Mouse (Mus musculus) embryonic facial prominence, embryonic 11.5 days (tissue): ENCODE results near the gene E2f2. TPM values are rescaled to one million over a fixed set of nuclear protein-coding genes. Genes with fewer than 3 reads are reported as not detected.

Source experiments
- polyA plus RNA-seq: library from polyadenylated mRNA; unstranded; fragments of >200 nt; fragmentation: Nextera tagmentation; extraction: Ambion mirVana; gene quantifications from 2 replicates; pipeline ENCODE4 v1.2.1, GENCODE M21; 2014

The E2f2 gene
- polyA plus RNA-seq, 1 experiment from 2014 or later: 6.1 TPM

Other genes with a start within 250 kb of the E2f2 start
- gene Hmgcl, start 225.9 kb upstream of the E2f2 start, polyA plus RNA-seq: 67.0 and 76.0 TPM in 2 replicates
- 23.1 and 25.8 TPM in 2 replicates for gene Gale, start 208.7 kb upstream of the E2f2 start, polyA plus RNA-seq
- gene Lypla2, start 199.8 kb upstream of the E2f2 start, polyA plus RNA-seq: 99.6 and 114 TPM in 2 replicates
- 65.3 and 67.9 TPM in 2 replicates for gene Pithd1, start 185.1 kb upstream of the E2f2 start, polyA plus RNA-seq
- gene Eloa, start 150.6 kb upstream of the E2f2 start, polyA plus RNA-seq: 49.9 and 51.0 TPM in 2 replicates
- gene Rpl11, start 119.0 kb upstream of the E2f2 start, polyA plus RNA-seq: 410 and 431 TPM in 2 replicates
- 608 and 653 TPM in 2 replicates for gene Id3, start 28.9 kb upstream of the E2f2 start, polyA plus RNA-seq
- 2.8 and 2.9 TPM in 2 replicates for gene Asap3, start 34.0 kb downstream of the E2f2 start, polyA plus RNA-seq
- 1.3 and 1.4 TPM in 2 replicates for gene Tcea3, start 75.3 kb downstream of the E2f2 start, polyA plus RNA-seq
- gene Zfp46, start 112.3 kb downstream of the E2f2 start, polyA plus RNA-seq: 24.3 and 28.0 TPM in 2 replicates
- 186 and 203 TPM in 2 replicates for gene Hnrnpr, start 138.5 kb downstream of the E2f2 start, polyA plus RNA-seq